Mouse (Mus musculus): ENCODE measurements at regions not wholly inside any gene's neighbourhood (a gene's known extent, or its start where the extent isn't known, plus 50 kb on each side); places are given as distances from the start of the nearest gene placed in this dataset.

DNA sequence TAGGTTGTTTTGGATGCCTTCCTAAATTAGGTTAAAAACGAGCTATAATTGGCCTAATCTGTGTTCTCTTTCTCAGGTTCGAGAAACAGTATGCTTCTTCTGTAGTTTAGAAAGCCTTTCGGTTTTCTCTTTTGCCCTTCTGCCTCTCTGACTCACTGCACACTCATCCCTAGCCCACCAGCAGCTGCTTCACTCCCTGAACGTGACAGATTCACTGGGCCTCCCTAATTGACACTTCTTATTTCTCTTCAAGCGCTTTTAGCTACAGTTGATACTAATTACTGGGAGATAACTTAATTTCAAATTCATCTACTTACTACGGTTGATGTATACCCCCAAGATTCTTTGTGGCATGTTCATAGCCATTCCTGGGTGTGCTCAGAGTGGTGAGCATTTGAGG lies 208.9 kb upstream of the Tle4 start:
- Histone ChIP-seq H3K36me3 (ENCODE audit: control insufficient read depth, insufficient read depth) (no peaks in the 10 kb centered on the region), H3K9me3 (replicated peaks; ENCODE audit: control insufficient read depth, low read length) (no peaks in the 10 kb centered on the region), H3K4me2 (ENCODE audit: low read depth, low read length) (no peak overlapping the region), H3K9ac (ENCODE audit: low read length) (no peak overlapping the region), H3K27me3 (ENCODE audit: control insufficient read depth, insufficient read depth, low read length) (peaks cover 2% of the 10 kb centered on the region; the same call in 1 of the 2 replicates), H3K4me3 (ENCODE audit: low read length) (no peak overlapping the region), H3K27ac (ENCODE audit: low read length) (no peak overlapping the region), H3K4me1 (ENCODE audit: control insufficient read depth, insufficient read depth, low read length) (peaks cover 2% of the 10 kb centered on the region; the same call in 1 of the 2 replicates)
- 65% methylated on average over 6 of the region's 6 CpGs for WGBS
- ATAC-seq (replicated peaks; ENCODE audit: extremely low read depth, insufficient read depth, low FRiP score) = no peak

GRCm38 (mm10) chr19:14802909-14803650 lies 205.2 kb upstream of the Tle4 start:
- ATAC-seq (replicated peaks; ENCODE audit: extremely low read depth, insufficient read depth, low FRiP score) = 0 out of 2 replicates have a peak, but pooled peaks have one; percentile 28
- no peaks in the 10 kb centered on the region for H3K9me3 ChIP-seq (replicated peaks; ENCODE audit: control insufficient read depth, low read length)
- no peaks in the 10 kb centered on the region for H3K36me3 ChIP-seq (ENCODE audit: control insufficient read depth, insufficient read depth)
- WGBS = 19% methylated on average over 5 of the region's 5 CpGs
- no peak overlapping the region for H3K9ac ChIP-seq (ENCODE audit: low read length)
- no peak overlapping the region for H3K4me3 ChIP-seq (ENCODE audit: low read length)
- H3K4me2 ChIP-seq (ENCODE audit: low read depth, low read length) = no peak overlapping the region
- peaks cover 2% of the 10 kb centered on the region; the same call in 1 of the 2 replicates for H3K4me1 ChIP-seq (ENCODE audit: control insufficient read depth, insufficient read depth, low read length)
- H3K27ac ChIP-seq (ENCODE audit: low read length) = no peak overlapping the region
- H3K27me3 ChIP-seq (ENCODE audit: control insufficient read depth, insufficient read depth, low read length) = peaks cover 14% of the 10 kb centered on the region

DNA sequence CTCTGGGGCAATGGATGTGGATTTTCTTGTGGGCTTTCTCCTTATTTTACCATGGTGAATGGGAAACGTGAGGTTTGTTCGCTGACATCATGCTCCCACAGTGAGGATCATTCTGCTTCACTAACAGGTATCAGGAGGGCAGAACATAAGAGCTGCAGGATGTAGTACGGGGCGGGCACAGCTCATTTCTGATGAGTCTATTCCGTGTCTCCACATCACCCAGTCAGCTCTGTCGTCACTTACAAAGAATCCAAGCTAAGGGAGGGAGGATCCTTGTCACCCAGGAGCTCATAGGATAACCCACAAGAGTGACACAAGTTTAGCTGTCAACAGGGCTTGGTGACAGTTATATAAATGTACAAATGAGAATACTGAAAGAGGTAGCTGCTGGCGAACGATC lies 203.8 kb upstream of the Tle4 start:
- no peak for ATAC-seq (replicated peaks; ENCODE audit: extremely low read depth, insufficient read depth, low FRiP score)
- Histone ChIP-seq H3K27ac (ENCODE audit: low read length) (no peak overlapping the region), H3K4me2 (ENCODE audit: low read depth, low read length) (no peak overlapping the region), H3K9ac (ENCODE audit: low read length) (no peak overlapping the region), H3K4me1 (ENCODE audit: control insufficient read depth, insufficient read depth, low read length) (peaks cover 2% of the 10 kb centered on the region; the same call in 1 of the 2 replicates), H3K36me3 (ENCODE audit: control insufficient read depth, insufficient read depth) (no peaks in the 10 kb centered on the region), H3K27me3 (ENCODE audit: control insufficient read depth, insufficient read depth, low read length) (peaks cover 14% of the 10 kb centered on the region), H3K4me3 (ENCODE audit: low read length) (no peak overlapping the region), H3K9me3 (replicated peaks; ENCODE audit: control insufficient read depth, low read length) (no peaks in the 10 kb centered on the region)
- 41% methylated on average over 8 of the region's 8 CpGs for WGBS

GRCm38 (mm10) chr19:14799002-14799401 lies 201.2 kb upstream of the Tle4 start:
- ATAC-seq (replicated peaks; ENCODE audit: extremely low read depth, insufficient read depth, low FRiP score) = no peak
- no peaks in the 10 kb centered on the region for H3K36me3 ChIP-seq (ENCODE audit: control insufficient read depth, insufficient read depth)
- H3K27me3 ChIP-seq (ENCODE audit: control insufficient read depth, insufficient read depth, low read length) = peaks cover 11% of the 10 kb centered on the region
- no peak overlapping the region for H3K4me3 ChIP-seq (ENCODE audit: low read length)
- H3K9me3 ChIP-seq (replicated peaks; ENCODE audit: control insufficient read depth, low read length) = no peaks in the 10 kb centered on the region
- H3K4me1 ChIP-seq (ENCODE audit: control insufficient read depth, insufficient read depth, low read length) = peaks cover 2% of the 10 kb centered on the region; the same call in 1 of the 2 replicates
- no peak overlapping the region for H3K27ac ChIP-seq (ENCODE audit: low read length)
- H3K9ac ChIP-seq (ENCODE audit: low read length) = no peak overlapping the region
- 76% methylated on average over 6 of the region's 6 CpGs for WGBS
- H3K4me2 ChIP-seq (ENCODE audit: low read depth, low read length) = no peak overlapping the region

DNA sequence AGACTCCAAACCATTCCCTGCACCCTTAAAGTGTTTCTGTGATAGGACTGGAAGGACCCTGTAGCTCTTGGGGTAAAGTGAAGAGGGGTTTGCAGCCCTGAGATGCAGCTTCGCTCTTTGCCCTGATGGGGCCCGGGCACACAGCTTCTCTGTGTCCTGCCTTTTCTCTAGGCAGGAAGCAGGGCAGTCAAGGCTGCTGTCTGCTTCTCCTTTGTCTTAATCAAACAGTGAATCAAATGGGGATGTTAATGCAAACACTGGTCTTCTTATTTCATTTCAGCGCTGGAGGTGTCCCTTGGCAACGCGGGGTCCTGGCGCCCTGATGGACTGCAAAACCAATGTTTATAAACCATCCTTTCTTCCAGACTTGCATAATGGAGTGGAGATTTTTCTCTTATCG lies 200.6 kb upstream of the Tle4 start:
- Histone ChIP-seq H3K4me3 (ENCODE audit: low read length) (no peak overlapping the region), H3K27ac (ENCODE audit: low read length) (no peak overlapping the region), H3K27me3 (ENCODE audit: control insufficient read depth, insufficient read depth, low read length) (peaks cover 11% of the 10 kb centered on the region), H3K9ac (ENCODE audit: low read length) (no peak overlapping the region), H3K36me3 (ENCODE audit: control insufficient read depth, insufficient read depth) (no peaks in the 10 kb centered on the region), H3K9me3 (replicated peaks; ENCODE audit: control insufficient read depth, low read length) (no peaks in the 10 kb centered on the region), H3K4me2 (ENCODE audit: low read depth, low read length) (no peak overlapping the region), H3K4me1 (ENCODE audit: control insufficient read depth, insufficient read depth, low read length) (peaks cover 2% of the 10 kb centered on the region; the same call in 1 of the 2 replicates)
- no peak for ATAC-seq (replicated peaks; ENCODE audit: extremely low read depth, insufficient read depth, low FRiP score)
- 81% methylated on average over 7 of the region's 7 CpGs for WGBS

DNA sequence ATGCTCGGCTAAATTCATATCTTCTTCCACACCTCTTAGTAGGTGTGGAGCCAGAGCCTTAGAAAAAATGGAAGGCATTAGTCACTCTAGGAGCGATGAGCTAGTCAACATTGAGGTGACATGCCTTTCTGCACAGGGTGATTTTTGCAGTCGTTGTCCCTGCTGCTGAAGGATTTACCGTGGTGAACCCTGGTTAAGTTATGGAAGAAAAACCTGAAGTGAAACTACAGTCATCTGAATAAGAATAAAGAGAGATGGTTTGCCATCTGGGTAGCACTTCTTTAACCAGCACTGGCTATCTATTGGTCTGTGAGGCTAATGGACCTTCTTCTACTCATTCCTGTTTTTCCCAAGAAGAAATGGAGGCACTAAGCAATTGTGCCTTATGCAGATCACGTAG lies 198.1 kb upstream of the Tle4 start:
- no peaks in the 10 kb centered on the region for H3K4me1 ChIP-seq (ENCODE audit: control insufficient read depth, insufficient read depth, low read length)
- 72% methylated on average over 5 of the region's 5 CpGs for WGBS
- no peak overlapping the region for H3K27ac ChIP-seq (ENCODE audit: low read length)
- no peak overlapping the region for H3K4me3 ChIP-seq (ENCODE audit: low read length)
- ATAC-seq (replicated peaks; ENCODE audit: extremely low read depth, insufficient read depth, low FRiP score) = no peak
- no peak overlapping the region for H3K9ac ChIP-seq (ENCODE audit: low read length)
- peaks cover 14% of the 10 kb centered on the region for H3K27me3 ChIP-seq (ENCODE audit: control insufficient read depth, insufficient read depth, low read length)
- no peaks in the 10 kb centered on the region for H3K9me3 ChIP-seq (replicated peaks; ENCODE audit: control insufficient read depth, low read length)
- no peak overlapping the region for H3K4me2 ChIP-seq (ENCODE audit: low read depth, low read length)
- no peaks in the 10 kb centered on the region for H3K36me3 ChIP-seq (ENCODE audit: control insufficient read depth, insufficient read depth)

- Histone ChIP-seq H3K9ac (ENCODE audit: low read length) (no peak overlapping the region), H3K4me3 (ENCODE audit: low read length) (no peak overlapping the region), H3K36me3 (ENCODE audit: control insufficient read depth, insufficient read depth) (no peaks in the 10 kb centered on the region), H3K4me1 (ENCODE audit: control insufficient read depth, insufficient read depth, low read length) (peaks cover 3% of the 10 kb centered on the region; the same call in 1 of the 2 replicates), H3K4me2 (ENCODE audit: low read depth, low read length) (no peak overlapping the region), H3K9me3 (replicated peaks; ENCODE audit: control insufficient read depth, low read length) (no peaks in the 10 kb centered on the region), H3K27ac (ENCODE audit: low read length) (no peak overlapping the region), H3K27me3 (ENCODE audit: control insufficient read depth, insufficient read depth, low read length) (peaks cover 3% of the 10 kb centered on the region; the same call in 1 of the 2 replicates)
- 93% methylated on average over 1 of the region's 1 CpGs for WGBS
- no peak for ATAC-seq (replicated peaks; ENCODE audit: extremely low read depth, insufficient read depth, low FRiP score)
Measured at GRCm38 (mm10) chr19:14789992-14790391, 192.1 kb upstream of the Tle4 start.

DNA sequence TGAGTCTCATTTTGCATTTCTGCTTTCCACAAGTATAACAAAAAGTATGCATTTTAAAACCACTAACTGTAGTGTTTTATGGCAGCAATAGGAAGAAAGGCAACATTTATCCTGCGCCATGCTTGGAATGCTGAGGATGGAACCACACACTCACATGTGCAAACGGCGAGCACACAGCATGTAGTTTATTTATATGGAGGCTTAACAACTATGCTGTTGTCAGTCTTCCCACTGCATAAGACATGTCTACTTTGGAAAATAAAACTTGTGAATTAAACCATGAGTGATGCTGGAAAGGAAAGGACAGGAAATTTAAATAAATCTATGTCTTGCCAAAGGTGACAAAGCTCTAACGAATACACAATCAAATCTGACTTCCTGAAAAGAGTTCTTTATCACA lies 190.8 kb upstream of the Tle4 start:
- no peak for ATAC-seq (replicated peaks; ENCODE audit: extremely low read depth, insufficient read depth, low FRiP score)
- Histone ChIP-seq H3K4me2 (ENCODE audit: low read depth, low read length) (no peak overlapping the region), H3K27ac (ENCODE audit: low read length) (no peak overlapping the region), H3K4me1 (ENCODE audit: control insufficient read depth, insufficient read depth, low read length) (peaks cover 3% of the 10 kb centered on the region; the same call in 1 of the 2 replicates), H3K9ac (ENCODE audit: low read length) (no peak overlapping the region), H3K9me3 (replicated peaks; ENCODE audit: control insufficient read depth, low read length) (no peaks in the 10 kb centered on the region), H3K27me3 (ENCODE audit: control insufficient read depth, insufficient read depth, low read length) (peaks cover 3% of the 10 kb centered on the region; the same call in 1 of the 2 replicates), H3K36me3 (ENCODE audit: control insufficient read depth, insufficient read depth) (no peaks in the 10 kb centered on the region), H3K4me3 (ENCODE audit: low read length) (no peak overlapping the region)
- 85% methylated on average over 4 of the region's 4 CpGs for WGBS

DNA sequence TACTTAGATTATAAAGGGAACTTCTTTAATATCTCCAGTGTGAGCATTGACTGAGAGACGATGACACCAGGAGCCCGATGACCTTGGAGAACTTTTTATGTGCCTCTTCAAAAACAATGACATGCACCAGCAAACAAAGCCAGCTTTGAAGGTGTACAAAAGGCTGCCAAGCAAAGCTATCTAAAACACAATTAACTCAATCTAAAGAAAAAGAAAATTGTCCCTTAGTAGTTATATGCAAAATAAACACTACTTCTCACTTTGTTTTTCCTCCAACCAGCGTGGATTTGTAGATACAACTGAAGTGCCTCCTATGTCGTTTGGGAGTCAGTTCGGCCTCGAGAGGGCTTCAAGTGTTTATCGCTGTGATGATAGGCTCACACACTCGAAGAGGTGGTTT lies 189.0 kb upstream of the Tle4 start:
- H3K27ac ChIP-seq (ENCODE audit: low read length) = no peak overlapping the region
- H3K4me2 ChIP-seq (ENCODE audit: low read depth, low read length) = no peak overlapping the region
- no peaks in the 10 kb centered on the region; the same call in 1 of the 2 replicates for H3K27me3 ChIP-seq (ENCODE audit: control insufficient read depth, insufficient read depth, low read length)
- 51% methylated on average over 8 of the region's 8 CpGs for WGBS
- no peak overlapping the region for H3K4me3 ChIP-seq (ENCODE audit: low read length)
- no peaks in the 10 kb centered on the region for H3K36me3 ChIP-seq (ENCODE audit: control insufficient read depth, insufficient read depth)
- ATAC-seq (replicated peaks; ENCODE audit: extremely low read depth, insufficient read depth, low FRiP score) = no peak
- no peaks in the 10 kb centered on the region for H3K9me3 ChIP-seq (replicated peaks; ENCODE audit: control insufficient read depth, low read length)
- peaks cover 3% of the 10 kb centered on the region; the same call in 1 of the 2 replicates for H3K4me1 ChIP-seq (ENCODE audit: control insufficient read depth, insufficient read depth, low read length)
- no peak overlapping the region for H3K9ac ChIP-seq (ENCODE audit: low read length)
